Mouse (Mus musculus): ENCODE data around the gene Epm2aip1. TPM values are rescaled to one million over a fixed set of nuclear protein-coding genes. Genes with fewer than 3 reads are reported as not detected.

The Epm2aip1 gene
- polyA plus RNA-seq, 1 experiment from 2014 or later, result 25.1 TPM

- peaks cover 45% of the 10 kb centered on the region for H3K36me3 ChIP-seq
- no peaks in the 10 kb centered on the region for H3K9me3 ChIP-seq
- H3K4me3 ChIP-seq, result peak overlapping the region; percentile 87
- peaks cover 43% of the 10 kb centered on the region for H3K4me1 ChIP-seq (replicated peaks)
- H3K27me3 ChIP-seq (ENCODE audit: insufficient read depth, poor library complexity, severe bottlenecking), result no peaks in the 10 kb centered on the region
- no peak for DNase-seq (ENCODE audit: low spot score)
- H3K27ac ChIP-seq, result peak overlapping the region; percentile 96
- 18% methylated on average over 5 of the region's 5 CpGs for WGBS
These were observed 1.1 kb upstream of the Epm2aip1 start for GRCm38 (mm10) chr9:111270606-111271005.

DNA sequence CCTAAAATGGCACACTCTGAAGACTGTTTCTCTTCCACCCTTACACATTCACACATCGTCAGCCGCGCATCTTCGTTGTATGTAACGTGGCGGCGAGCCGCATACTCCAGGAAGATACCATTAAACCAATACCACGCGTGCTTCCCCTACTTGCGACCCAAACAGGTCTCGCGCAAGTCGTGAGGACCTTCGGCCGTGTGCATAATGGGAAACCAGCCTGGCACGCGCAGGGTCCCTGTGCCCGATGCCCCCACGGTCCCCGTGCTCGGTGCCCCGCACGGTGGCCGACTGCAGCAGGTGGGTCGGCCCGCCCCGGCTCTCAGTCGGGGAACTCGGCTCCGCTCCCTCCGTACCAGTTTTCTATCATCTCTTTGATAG lies 684 bp upstream of the Epm2aip1 start:
- DNase-seq (ENCODE audit: low spot score), result no peak
- WGBS, result 1% methylated on average over 32 of the region's 32 CpGs
- peak overlapping the region; percentile 87 for H3K4me3 ChIP-seq
- no peaks in the 10 kb centered on the region for H3K9me3 ChIP-seq
- no peaks in the 10 kb centered on the region for H3K27me3 ChIP-seq (ENCODE audit: insufficient read depth, poor library complexity, severe bottlenecking)
- peaks cover 46% of the 10 kb centered on the region for H3K36me3 ChIP-seq
- peak overlapping the region; percentile 96 for H3K27ac ChIP-seq
- peaks cover 48% of the 10 kb centered on the region for H3K4me1 ChIP-seq (replicated peaks)

GRCm38 (mm10) chr9:111272356-111272755 lies 627 bp downstream of the Epm2aip1 start:
- Histone ChIP-seq H3K4me3 (peak overlapping the region; percentile 87), H3K4me1 (replicated peaks) (peaks cover 55% of the 10 kb centered on the region), H3K36me3 (peaks cover 46% of the 10 kb centered on the region), H3K9me3 (no peaks in the 10 kb centered on the region), H3K27me3 (ENCODE audit: insufficient read depth, poor library complexity, severe bottlenecking) (no peaks in the 10 kb centered on the region), H3K27ac (peak overlapping the region; percentile 96)
- 14% methylated on average over 19 of the region's 19 CpGs for WGBS
- no peak for DNase-seq (ENCODE audit: low spot score)

DNA sequence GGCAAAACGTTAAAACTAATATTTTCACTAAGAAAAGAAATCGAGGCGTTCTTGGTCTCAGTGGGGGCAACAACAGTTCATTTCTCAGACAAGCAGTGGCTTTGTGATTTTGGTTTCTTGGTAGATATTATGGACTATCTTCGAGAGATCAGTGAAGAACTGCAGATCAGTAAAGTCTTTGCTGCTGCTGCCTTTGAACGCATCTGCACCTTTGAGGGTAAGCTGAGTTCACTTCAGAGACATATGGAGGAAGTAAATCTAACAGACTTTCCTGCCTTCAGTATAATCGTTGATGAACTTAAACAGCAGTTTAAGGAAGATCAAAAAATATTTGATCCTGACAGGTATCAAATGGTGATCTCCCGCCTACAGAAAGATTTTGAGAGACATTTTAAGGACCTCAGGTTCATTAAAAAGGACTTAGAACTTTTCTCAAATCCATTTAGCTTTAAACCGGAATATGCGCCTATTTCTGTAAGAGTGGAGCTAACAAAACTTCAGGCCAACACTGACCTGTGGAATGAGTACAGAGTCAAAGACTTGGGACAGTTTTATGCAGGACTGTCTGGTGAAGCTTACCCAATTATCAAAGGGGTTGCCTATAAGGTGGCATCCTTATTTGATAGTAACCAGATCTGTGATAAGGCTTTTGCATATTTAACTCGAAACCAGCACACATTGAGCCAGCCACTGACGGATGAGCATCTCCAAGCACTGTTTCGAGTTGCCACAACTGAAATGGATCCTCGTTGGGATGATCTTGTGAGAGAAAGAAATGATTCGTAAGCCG lies 1.5 kb downstream of the Epm2aip1 start:
- WGBS, result 81% methylated on average over 15 of the region's 15 CpGs
- Histone ChIP-seq H3K27ac (no peak overlapping the region), H3K36me3 (peaks cover 47% of the 10 kb centered on the region), H3K4me1 (replicated peaks) (peaks cover 55% of the 10 kb centered on the region), H3K9me3 (no peaks in the 10 kb centered on the region), H3K4me3 (peak overlapping the region; percentile 87), H3K27me3 (ENCODE audit: insufficient read depth, poor library complexity, severe bottlenecking) (no peaks in the 10 kb centered on the region)
- no peak for DNase-seq (ENCODE audit: low spot score)

GRCm38 (mm10) chr9:111273958-111274357 lies 2.2 kb downstream of the Epm2aip1 start:
- no peaks in the 10 kb centered on the region for H3K9me3 ChIP-seq
- H3K27ac ChIP-seq, result no peak overlapping the region
- peak overlapping the region; percentile 87; the same call in 1 of the 2 replicates for H3K4me3 ChIP-seq
- peaks cover 54% of the 10 kb centered on the region for H3K36me3 ChIP-seq
- H3K27me3 ChIP-seq (ENCODE audit: insufficient read depth, poor library complexity, severe bottlenecking), result no peaks in the 10 kb centered on the region
- WGBS, result 88% methylated on average over 1 of the region's 1 CpGs
- peaks cover 55% of the 10 kb centered on the region for H3K4me1 ChIP-seq (replicated peaks)
- DNase-seq (ENCODE audit: low spot score), result no peak

DNA sequence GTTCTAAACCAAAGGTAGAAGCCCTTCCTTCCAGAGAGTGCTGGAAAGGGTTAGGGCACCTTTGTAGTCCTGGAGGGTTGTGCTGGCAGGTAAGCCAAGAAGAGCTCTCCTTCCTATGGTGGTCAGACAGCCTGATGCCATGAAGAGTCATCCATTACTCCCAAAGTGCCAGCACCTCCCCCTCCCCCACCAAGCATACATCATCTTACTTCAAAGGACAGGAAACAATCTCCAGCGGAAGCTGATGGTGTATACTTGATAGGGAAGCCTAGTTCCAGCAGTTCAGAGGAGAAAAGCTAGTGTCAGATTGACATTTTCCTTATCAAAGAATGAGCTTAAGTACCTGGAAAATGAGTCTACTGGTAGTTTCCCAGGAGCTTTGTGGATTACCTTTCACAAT lies 3.4 kb downstream of the Epm2aip1 start:
- no peak overlapping the region for H3K27ac ChIP-seq
- H3K4me3 ChIP-seq, result peak overlapping the region; percentile 87
- no peak for DNase-seq (ENCODE audit: low spot score)
- H3K9me3 ChIP-seq, result no peaks in the 10 kb centered on the region
- no peaks in the 10 kb centered on the region for H3K27me3 ChIP-seq (ENCODE audit: insufficient read depth, poor library complexity, severe bottlenecking)
- WGBS, result 65% methylated on average over 1 of the region's 1 CpGs
- H3K36me3 ChIP-seq, result peaks cover 64% of the 10 kb centered on the region
- H3K4me1 ChIP-seq (replicated peaks), result peaks cover 53% of the 10 kb centered on the region

- no peaks in the 10 kb centered on the region for H3K36me3 ChIP-seq
- no peaks in the 10 kb centered on the region for H3K9me3 ChIP-seq
- H3K4me1 ChIP-seq (replicated peaks), result peaks cover 17% of the 10 kb centered on the region
- H3K27me3 ChIP-seq (ENCODE audit: insufficient read depth, poor library complexity, severe bottlenecking), result no peaks in the 10 kb centered on the region
- DNase-seq (ENCODE audit: low spot score), result no peak
- no peak overlapping the region for H3K4me3 ChIP-seq
- H3K27ac ChIP-seq, result no peak overlapping the region
- 28% methylated on average over 3 of the region's 3 CpGs for WGBS
These were observed 13.3 kb downstream of the Epm2aip1 start for GRCm38 (mm10) chr9:111285061-111285460.

DNA sequence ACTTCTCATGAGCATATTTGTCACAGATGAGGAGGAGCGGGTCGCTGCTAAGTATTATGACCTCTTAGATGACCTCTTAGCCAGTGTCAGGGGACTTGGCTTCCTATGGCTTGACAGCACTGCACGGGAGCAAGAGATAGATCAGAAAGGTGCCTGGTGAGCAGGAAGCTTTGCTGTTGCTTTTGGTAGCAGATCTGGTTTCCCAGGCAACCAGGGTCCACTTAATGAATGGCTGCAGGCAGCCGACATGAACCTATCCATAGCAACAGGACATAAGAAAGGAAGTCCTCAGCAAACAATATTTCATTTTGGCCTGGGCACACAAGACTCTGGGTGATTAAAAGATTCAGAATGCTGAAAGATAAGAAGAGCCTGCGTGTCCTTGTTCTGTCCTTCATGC lies 13.9 kb downstream of the Epm2aip1 start:
- DNase-seq (ENCODE audit: low spot score), result peak; percentile 42

DNA sequence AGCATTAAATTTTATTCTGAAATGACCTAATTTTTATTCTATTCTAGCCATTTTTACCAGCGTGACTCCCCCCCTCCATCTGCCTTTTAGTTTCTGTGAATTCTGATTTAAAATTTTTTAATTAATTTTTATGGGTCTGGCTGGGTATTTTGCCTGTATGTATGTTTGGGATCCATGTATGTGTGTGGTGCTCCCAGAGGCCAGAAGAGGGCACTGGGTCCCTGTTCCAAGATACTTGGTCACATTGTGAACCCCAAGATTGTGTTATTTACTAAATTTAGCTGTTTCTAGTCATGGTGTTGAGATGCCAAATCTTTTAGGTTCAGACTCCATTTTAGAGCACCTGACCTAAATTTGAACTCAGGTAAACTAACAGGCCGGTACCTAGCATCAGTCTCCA lies 14.7 kb downstream of the Epm2aip1 start:
- Histone ChIP-seq H3K9me3 (no peaks in the 10 kb centered on the region), H3K27me3 (ENCODE audit: insufficient read depth, poor library complexity, severe bottlenecking) (no peaks in the 10 kb centered on the region), H3K4me1 (replicated peaks) (peaks cover 17% of the 10 kb centered on the region), H3K4me3 (no peak overlapping the region), H3K36me3 (no peaks in the 10 kb centered on the region), H3K27ac (no peak overlapping the region)
- WGBS, result 73% methylated on average over 2 of the region's 2 CpGs
- no peak for DNase-seq (ENCODE audit: low spot score)

More for the DNA sequence above, 13.9 kb downstream of the Epm2aip1 start:
- Histone ChIP-seq H3K4me3 (no peak overlapping the region), H3K4me1 (replicated peaks) (peaks cover 17% of the 10 kb centered on the region), H3K36me3 (no peaks in the 10 kb centered on the region), H3K27ac (no peak overlapping the region), H3K9me3 (no peaks in the 10 kb centered on the region), H3K27me3 (ENCODE audit: insufficient read depth, poor library complexity, severe bottlenecking) (no peaks in the 10 kb centered on the region)
- 20% methylated on average over 5 of the region's 5 CpGs for WGBS

GRCm38 (mm10) chr9:111287956-111288355 lies 16.2 kb downstream of the Epm2aip1 start:
- Histone ChIP-seq H3K27ac (no peak overlapping the region), H3K4me3 (no peak overlapping the region), H3K4me1 (replicated peaks) (peaks cover 17% of the 10 kb centered on the region), H3K9me3 (no peaks in the 10 kb centered on the region), H3K36me3 (no peaks in the 10 kb centered on the region), H3K27me3 (ENCODE audit: insufficient read depth, poor library complexity, severe bottlenecking) (no peaks in the 10 kb centered on the region)
- DNase-seq (ENCODE audit: low spot score), result no peak
- 91% methylated on average over 4 of the region's 4 CpGs for WGBS

- Histone ChIP-seq H3K36me3 (no peaks in the 10 kb centered on the region), H3K27ac (no peak overlapping the region), H3K4me1 (replicated peaks) (peaks cover 17% of the 10 kb centered on the region), H3K9me3 (no peaks in the 10 kb centered on the region), H3K4me3 (peak overlapping the region; percentile 13; the same call in 1 of the 2 replicates), H3K27me3 (ENCODE audit: insufficient read depth, poor library complexity, severe bottlenecking) (no peaks in the 10 kb centered on the region)
- 60% methylated on average over 9 of the region's 9 CpGs for WGBS
- no peak for DNase-seq (ENCODE audit: low spot score)
These were observed 17.6 kb downstream of the Epm2aip1 start for GRCm38 (mm10) chr9:111289294-111289831.

DNA sequence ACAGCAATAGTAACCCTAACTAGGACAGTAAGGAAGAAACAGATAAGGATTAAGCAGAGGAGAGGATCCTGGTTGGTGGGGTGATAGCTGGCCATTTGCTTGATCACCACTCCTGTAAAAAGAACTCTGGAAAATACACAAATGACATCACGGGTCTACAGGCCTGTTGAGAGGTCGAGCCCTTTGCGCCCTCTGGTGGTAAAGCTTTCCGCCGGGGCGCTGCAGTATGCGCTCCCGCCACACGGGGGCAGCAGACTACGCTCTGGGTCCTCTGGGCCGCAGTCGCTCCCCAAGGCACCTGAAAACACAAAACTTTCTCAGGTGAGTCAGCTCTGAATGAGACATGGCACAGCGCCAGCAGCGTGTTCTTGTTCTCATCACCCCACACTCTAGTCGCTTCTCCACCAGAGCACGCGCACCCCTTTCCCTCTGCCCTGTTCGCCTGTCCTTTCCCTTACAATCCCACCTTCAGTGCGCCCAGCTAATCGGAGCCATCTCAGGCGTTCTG lies 18.2 kb downstream of the Epm2aip1 start:
- DNase-seq (ENCODE audit: low spot score), result peak; percentile 91
- Histone ChIP-seq H3K36me3 (no peaks in the 10 kb centered on the region), H3K27me3 (ENCODE audit: insufficient read depth, poor library complexity, severe bottlenecking) (no peaks in the 10 kb centered on the region), H3K9me3 (no peaks in the 10 kb centered on the region), H3K4me1 (replicated peaks) (peaks cover 16% of the 10 kb centered on the region), H3K4me3 (peak overlapping the region; percentile 13), H3K27ac (no peak overlapping the region)
- WGBS, result 17% methylated on average over 21 of the region's 21 CpGs

DNA sequence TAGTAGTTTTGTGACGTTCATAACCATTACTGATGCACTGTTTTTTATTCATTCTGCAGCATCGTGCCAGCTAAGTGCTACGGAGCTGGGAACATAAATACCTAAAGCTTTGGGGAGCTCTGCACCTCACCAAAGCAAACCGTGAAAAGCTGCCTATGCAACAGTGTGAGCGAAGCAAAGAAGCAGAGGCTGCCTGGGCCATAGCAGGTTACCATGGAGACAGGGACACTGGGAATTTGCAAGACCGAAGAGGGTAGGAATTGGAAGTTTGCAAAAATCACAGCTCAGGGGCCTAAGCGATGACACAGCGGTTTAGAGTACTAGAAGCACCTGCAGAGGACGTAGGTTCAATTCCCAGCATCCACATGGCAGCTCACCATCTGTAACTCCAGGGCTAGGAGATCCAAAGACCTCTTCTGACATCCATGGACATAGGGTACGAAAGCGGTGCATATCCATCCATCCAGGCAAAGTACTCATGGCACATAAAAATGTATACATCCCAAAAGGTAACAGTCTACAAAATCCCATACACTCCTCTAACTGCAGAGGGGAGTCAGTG lies 18.9 kb downstream of the Epm2aip1 start:
- H3K9me3 ChIP-seq, result no peaks in the 10 kb centered on the region
- no peaks in the 10 kb centered on the region for H3K27me3 ChIP-seq (ENCODE audit: insufficient read depth, poor library complexity, severe bottlenecking)
- H3K4me3 ChIP-seq, result no peak overlapping the region
- peaks cover 10% of the 10 kb centered on the region for H3K4me1 ChIP-seq (replicated peaks)
- no peaks in the 10 kb centered on the region for H3K36me3 ChIP-seq
- no peak for DNase-seq (ENCODE audit: low spot score)
- H3K27ac ChIP-seq, result no peak overlapping the region
- 72% methylated on average over 11 of the region's 11 CpGs for WGBS

All from hindbrain, embryonic 10.5 days (tissue).